Mouse (Mus musculus) G1E (cell line): ENCODE data around the gene Hacd1. TPM values are rescaled to one million over a fixed set of nuclear protein-coding genes. Genes with fewer than 3 reads are reported as not detected.

Source experiments
- ATAC-seq: 2 replicates; pipeline ENCODE4 v1.8.0; 2016; ENCODE audit warnings: mild to moderate bottlenecking; ENCODE audit not compliant: insufficient number of reproducible peaks, poor library complexity, low FRiP score, severe bottlenecking; ENCODE audit errors: extremely low read depth
- DNase-seq: peaks from one replicate; pipeline ENCODE4 v3.0.0; 2012; ENCODE audit warnings: low spot score
- H3K27me3 ChIP-seq: 2 replicates; pipeline ENCODE4 v1.6.1; 2012; ENCODE audit warnings: mild to moderate bottlenecking, low read length, inconsistent platforms; ENCODE audit not compliant: insufficient read depth
- H3K36me3 ChIP-seq: replicated peaks from 2 replicates; pipeline ENCODE3; 2012; ENCODE audit warnings: mild to moderate bottlenecking, inconsistent platforms
- H3K4me1 ChIP-seq: 2 replicates; pipeline ENCODE4 v1.6.1; 2012; ENCODE audit warnings: low read depth, low read length, inconsistent platforms, mixed read lengths; ENCODE audit not compliant: insufficient read depth
- H3K4me3 ChIP-seq: 2 replicates; pipeline ENCODE4 v1.5.1; 2012; ENCODE audit warnings: low read depth, mild to moderate bottlenecking, inconsistent platforms, low read length, moderate library complexity, mixed read lengths
- H3K9me3 ChIP-seq: replicated peaks from 2 replicates; pipeline ENCODE4 v1.6.1; 2012; ENCODE audit warnings: inconsistent platforms
- CTCF ChIP-seq: IDR thresholded peaks from 2 replicates; pipeline ENCODE4 v1.5.1; 2012; ENCODE audit warnings: low read depth, low read length, inconsistent platforms, mixed read lengths
- GATA1 ChIP-seq: IDR thresholded peaks from 2 replicates; pipeline ENCODE4 v1.6.1; 2012; ENCODE audit warnings: borderline replicate concordance, low read length, inconsistent platforms, mixed read lengths
- GATA2 ChIP-seq: IDR thresholded peaks from 2 replicates; pipeline ENCODE4 v1.6.1; 2012; ENCODE audit warnings: low read depth, low read length, inconsistent platforms, borderline replicate concordance
- POLR2AphosphoS5 ChIP-seq: IDR thresholded peaks from 2 replicates; pipeline ENCODE4 v1.6.1; 2012; ENCODE audit warnings: low read depth, low read length, inconsistent platforms; ENCODE audit not compliant: insufficient replicate concordance
- TAL1 ChIP-seq: conservative IDR thresholded peaks from 2 replicates; pipeline ENCODE4 v1.6.1; 2012; ENCODE audit warnings: low read depth, low read length, inconsistent platforms, mixed read lengths
- polyA plus RNA-seq: library from polyadenylated mRNA; stranded (reverse); fragments of >175 nt; gene quantifications from 2 replicates; pipeline ENCODE4 v1.2.3, GENCODE M21; 2012
- total RNA-seq, 2 experiments: library from RNA; stranded (forward) in 1 of 2; stranded (reverse) in 1 of 2; fragments of 200-1000 nt in 1 of 2; fragments of >200 nt in 1 of 2; fragmentation: Nextera tagmentation in 1 of 2; gene quantifications; 2 replicates each; pipeline ENCODE4 v1.2.3; 2014 to 2017

The Hacd1 gene
- total and polyA plus RNA-seq, 3 experiments, result 10.2 to 50.4 (median 36.4) TPM

GRCm38 (mm10) chr2:14043011-14043410 lies 12.9 kb downstream of the Hacd1 start:
- Histone ChIP-seq H3K36me3 (peaks cover 57% of the 10 kb centered on the region), H3K4me1 (peaks cover 3% of the 10 kb centered on the region; the same call in 1 of the 2 replicates), H3K9me3 (no peaks in the 10 kb centered on the region), H3K4me3 (no peak overlapping the region), H3K27me3 (no peaks in the 10 kb centered on the region)
- no peak for DNase-seq
- ATAC-seq, result no peak
- TF ChIP-seq CTCF, result no peak
- TF ChIP-seq POLR2AphosphoS5, result no peak
- TF ChIP-seq TAL1, result no peak
- TF ChIP-seq GATA2, result no peak
- TF ChIP-seq GATA1, result no peak

- no peak overlapping the region for H3K4me3 ChIP-seq
- TF ChIP-seq CTCF (no peak), GATA2 (no peak)
- DNase-seq (no peak), ATAC-seq (no peak)
- H3K9me3 ChIP-seq, result no peaks in the 10 kb centered on the region
- H3K27me3 ChIP-seq, result no peaks in the 10 kb centered on the region
- H3K4me1 ChIP-seq, result peaks cover 3% of the 10 kb centered on the region; the same call in 1 of the 2 replicates
- peaks cover 55% of the 10 kb centered on the region for H3K36me3 ChIP-seq
These were observed 14.7 kb downstream of the Hacd1 start for GRCm38 (mm10) chr2:14041249-14041648.

DNA sequence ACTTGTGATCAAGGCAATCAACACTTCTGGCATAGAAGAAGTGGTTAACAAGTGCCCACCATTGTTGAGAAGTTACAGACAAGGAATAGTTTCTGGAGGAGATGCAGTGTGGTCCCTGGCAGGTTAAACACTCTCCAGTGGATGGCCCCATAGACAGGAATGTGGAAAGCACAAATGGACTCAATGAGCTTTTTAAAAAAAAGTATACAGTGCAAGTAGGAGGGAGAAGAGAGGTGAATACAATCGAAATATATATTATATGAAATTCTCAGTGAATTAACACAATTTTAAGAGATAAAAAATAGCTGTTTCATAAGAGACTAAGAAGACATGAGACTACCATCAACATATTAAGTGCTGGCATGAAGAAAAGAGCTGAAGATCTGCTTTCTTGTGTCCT lies 36.7 kb downstream of the Hacd1 start:
- TF ChIP-seq CTCF (no peak), POLR2AphosphoS5 (no peak)
- Histone ChIP-seq H3K36me3 (peaks cover 10% of the 10 kb centered on the region), H3K27me3 (no peaks in the 10 kb centered on the region), H3K4me1 (no peaks in the 10 kb centered on the region), H3K9me3 (no peaks in the 10 kb centered on the region), H3K4me3 (no peak overlapping the region)
- ATAC-seq, result no peak
- DNase-seq, result no peak

DNA sequence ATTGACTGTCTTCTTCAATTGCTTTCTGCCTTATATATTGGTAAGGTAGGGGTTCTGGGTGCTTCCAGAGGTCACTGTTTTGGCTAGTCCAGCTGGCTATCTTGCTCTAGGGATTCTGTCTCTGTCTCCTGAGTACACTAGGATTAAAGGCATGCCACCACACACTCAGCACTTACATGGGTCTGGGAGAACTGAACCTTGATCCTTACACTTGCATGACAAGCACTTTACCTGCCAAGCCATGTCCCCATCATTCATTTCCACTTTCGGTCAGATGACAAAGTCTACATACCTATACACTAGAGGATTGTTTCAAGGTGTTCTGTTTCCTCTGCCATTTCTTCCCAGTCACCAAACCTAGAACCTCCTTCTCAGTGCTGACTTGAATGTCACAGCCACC lies 50.8 kb downstream of the Hacd1 start:
- Histone ChIP-seq H3K4me1 (no peaks in the 10 kb centered on the region), H3K4me3 (no peak overlapping the region), H3K36me3 (no peaks in the 10 kb centered on the region), H3K9me3 (no peaks in the 10 kb centered on the region), H3K27me3 (no peaks in the 10 kb centered on the region; the same call in 1 of the 2 replicates)
- ATAC-seq, result no peak
- TF ChIP-seq POLR2AphosphoS5 (no peak), GATA1 (no peak), TAL1 (no peak), CTCF (no peak), GATA2 (no peak)
- DNase-seq, result no peak

DNA sequence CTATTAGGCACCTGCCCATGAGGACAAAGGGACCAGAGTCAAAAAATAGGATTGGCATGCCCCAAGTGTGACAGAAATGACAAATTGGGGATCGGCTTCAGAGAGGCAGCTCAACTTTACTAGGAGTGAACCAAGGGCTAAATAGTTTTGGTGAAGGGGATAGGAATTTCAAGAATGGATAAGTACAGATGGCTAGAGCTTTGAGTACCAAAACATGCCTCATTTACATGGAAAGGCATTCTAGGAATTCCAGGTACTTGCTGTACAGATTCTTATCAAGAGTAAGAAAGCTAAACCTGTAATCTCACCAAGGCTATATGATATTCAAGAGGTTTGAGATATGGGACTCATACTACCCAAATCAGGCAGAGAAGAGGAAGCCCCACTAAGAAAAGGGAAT lies 95.8 kb downstream of the Hacd1 start:
- DNase-seq, result no peak
- H3K4me3 ChIP-seq, result no peak overlapping the region
- no peaks in the 10 kb centered on the region for H3K9me3 ChIP-seq
- no peaks in the 10 kb centered on the region for H3K27me3 ChIP-seq
- no peak for ATAC-seq
- no peaks in the 10 kb centered on the region for H3K4me1 ChIP-seq
- no peaks in the 10 kb centered on the region for H3K36me3 ChIP-seq
- TF ChIP-seq POLR2AphosphoS5, result no peak
- TF ChIP-seq GATA2, result no peak
- TF ChIP-seq TAL1, result no peak
- TF ChIP-seq CTCF, result no peak
- TF ChIP-seq GATA1, result no peak

DNA sequence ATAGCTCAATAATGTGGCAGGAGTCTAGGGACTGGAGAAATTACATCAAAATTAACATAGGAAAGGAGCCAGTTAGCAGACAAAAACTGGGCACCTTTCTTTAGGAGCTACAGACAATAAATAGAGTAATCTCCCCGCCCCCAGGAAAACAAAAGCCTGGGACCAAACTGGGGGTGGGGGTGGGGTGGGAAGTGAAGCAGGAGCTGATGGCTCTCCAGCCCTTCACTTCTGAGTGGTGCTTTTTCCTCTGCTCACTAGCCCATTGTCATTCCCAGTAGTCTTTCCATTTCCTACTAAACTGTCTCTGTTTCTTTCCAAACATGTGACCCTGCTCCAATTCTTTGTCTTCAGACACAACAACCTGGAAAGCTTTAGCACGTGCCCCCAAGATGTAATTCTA lies 99.5 kb downstream of the Hacd1 start:
- H3K9me3 ChIP-seq, result no peaks in the 10 kb centered on the region
- ATAC-seq (no peak), DNase-seq (no peak)
- peaks cover 3% of the 10 kb centered on the region; the same call in 1 of the 2 replicates for H3K27me3 ChIP-seq
- no peaks in the 10 kb centered on the region for H3K36me3 ChIP-seq
- TF ChIP-seq GATA1 (no peak), POLR2AphosphoS5 (no peak), TAL1 (no peak), CTCF (no peak), GATA2 (no peak)
- H3K4me1 ChIP-seq, result no peaks in the 10 kb centered on the region
- H3K4me3 ChIP-seq, result no peak overlapping the region

DNA sequence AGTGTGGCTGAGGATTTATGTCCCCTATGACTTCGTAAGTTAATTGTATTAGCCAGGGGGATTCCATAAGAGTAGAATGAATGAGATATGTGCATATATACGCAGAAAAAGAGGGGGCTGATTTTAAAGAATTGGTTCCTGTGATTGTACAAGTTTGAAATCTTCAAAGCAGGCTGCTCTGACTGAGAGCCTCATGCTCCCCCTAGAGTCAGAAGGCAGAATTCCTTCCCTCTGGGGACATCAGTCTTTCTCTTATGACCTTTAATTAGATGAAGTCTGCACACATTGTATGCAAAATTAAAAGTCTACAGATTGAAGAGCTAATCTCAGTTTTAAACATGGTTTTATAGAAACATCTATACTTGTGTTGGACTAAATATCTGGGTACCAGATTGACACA lies 117.8 kb downstream of the Hacd1 start:
- DNase-seq (no peak), ATAC-seq (no peak)
- H3K4me3 ChIP-seq, result no peak overlapping the region
- H3K9me3 ChIP-seq, result no peaks in the 10 kb centered on the region
- H3K36me3 ChIP-seq, result no peaks in the 10 kb centered on the region
- TF ChIP-seq GATA1 (no peak), CTCF (0 out of 2 replicates have a peak, but pooled peaks have one; percentile 4)
- H3K27me3 ChIP-seq, result no peaks in the 10 kb centered on the region
- no peaks in the 10 kb centered on the region for H3K4me1 ChIP-seq
